Mouse (Mus musculus): ENCODE results near the gene Btnl9. TPM values are rescaled to one million over a fixed set of nuclear protein-coding genes. Genes with fewer than 3 reads are reported as not detected.

Gene Btnl9
- polyA plus RNA-seq, 1 experiment from 2014 or later: 0.39 TPM

DNA sequence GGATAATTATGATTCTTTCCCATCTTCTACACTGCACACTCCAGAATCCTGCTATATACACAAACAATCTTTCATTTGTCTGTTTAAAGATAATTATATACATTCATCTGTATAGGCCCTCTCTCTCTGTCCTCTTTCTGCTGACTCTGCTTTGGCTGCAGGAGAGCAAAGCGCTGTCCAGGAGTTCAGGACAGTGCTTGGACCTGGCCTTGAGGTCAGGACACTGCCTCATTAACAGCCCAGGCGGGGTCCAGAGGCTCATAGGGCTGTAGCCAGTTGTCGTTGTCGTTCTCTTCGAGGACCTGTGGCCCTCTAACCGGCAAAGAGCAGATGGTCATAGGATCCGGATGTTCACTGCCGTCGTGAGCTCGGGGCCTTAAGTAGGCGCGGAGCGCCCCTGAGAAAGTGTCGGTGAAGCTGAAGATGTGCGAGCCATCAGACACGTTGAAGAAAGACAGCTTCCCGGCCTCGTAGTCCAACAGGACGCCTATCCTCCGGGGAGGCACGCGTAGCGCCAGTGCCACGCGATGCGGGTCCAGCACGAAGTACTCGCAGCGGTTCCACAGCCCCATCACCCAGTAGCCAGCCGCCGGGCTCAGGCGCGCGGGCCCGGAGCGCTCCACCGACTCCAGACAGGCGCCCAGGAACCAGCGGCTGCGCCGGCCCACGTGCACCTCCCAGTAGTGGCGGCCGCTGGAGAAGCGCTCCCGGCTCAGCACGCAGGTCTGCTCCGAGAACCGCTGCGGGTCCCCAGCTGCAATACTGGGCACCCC is 17.9 kb downstream of the Btnl9 start:
- Histone ChIP-seq H3K4me3 (ENCODE audit: low read depth, low read length) (peak overlapping the region; percentile 38), H3K9ac (ENCODE audit: low read depth, low read length) (peak overlapping the region; percentile 23; the same call in 1 of the 2 replicates), H3K27ac (ENCODE audit: low read depth, low read length) (no peak overlapping the region), H3K9me3 (replicated peaks; ENCODE audit: control insufficient read depth, low read length) (no peaks in the 10 kb centered on the region), H3K36me3 (ENCODE audit: control insufficient read depth, insufficient read depth, low read length) (no peaks in the 10 kb centered on the region), H3K27me3 (ENCODE audit: control insufficient read depth, insufficient read depth, low read length) (peaks cover 22% of the 10 kb centered on the region), H3K4me2 (peak overlapping the region; percentile 67), H3K4me1 (ENCODE audit: control insufficient read depth, insufficient read depth, low read length) (0 out of 2 replicates have a peak, but pooled peaks cover 6% of the 10 kb centered on the region)
- 6% methylated on average over 49 of the region's 50 CpGs for WGBS (ENCODE audit: insufficient replicate concordance)
- no peak for ATAC-seq (replicated peaks; ENCODE audit: insufficient number of reproducible peaks, low FRiP score, low TSS enrichment)

- Histone ChIP-seq H3K4me3 (ENCODE audit: low read depth, low read length) (no peak overlapping the region), H3K4me1 (ENCODE audit: control insufficient read depth, insufficient read depth, low read length) (no peaks in the 10 kb centered on the region), H3K27me3 (ENCODE audit: control insufficient read depth, insufficient read depth, low read length) (no peaks in the 10 kb centered on the region), H3K36me3 (ENCODE audit: control insufficient read depth, insufficient read depth, low read length) (no peaks in the 10 kb centered on the region), H3K9ac (ENCODE audit: low read depth, low read length) (no peak overlapping the region), H3K9me3 (replicated peaks; ENCODE audit: control insufficient read depth, low read length) (no peaks in the 10 kb centered on the region), H3K4me2 (no peak overlapping the region), H3K27ac (ENCODE audit: low read depth, low read length) (no peak overlapping the region)
- no peak for ATAC-seq (replicated peaks; ENCODE audit: insufficient number of reproducible peaks, low FRiP score, low TSS enrichment)
- WGBS (ENCODE audit: insufficient replicate concordance): 80% methylated on average over 2 of the region's 2 CpGs
These were observed 29.8 kb downstream of the Btnl9 start for GRCm38 (mm10) chr11:49156821-49157814.

- H3K4me2 ChIP-seq: no peak within 1 kb of the TSS
- H3K27me3 ChIP-seq (ENCODE audit: control insufficient read depth, insufficient read depth, low read length): no peaks in the 10 kb centered on the region
- ATAC-seq (replicated peaks; ENCODE audit: insufficient number of reproducible peaks, low FRiP score, low TSS enrichment): no peak
- no peak within 1 kb of the TSS for H3K27ac ChIP-seq (ENCODE audit: low read depth, low read length)
- WGBS (ENCODE audit: insufficient replicate concordance): 63% methylated on average over 1 of the region's 1 CpGs
- H3K4me1 ChIP-seq (ENCODE audit: control insufficient read depth, insufficient read depth, low read length): no peaks in the 10 kb centered on the region
- no peak within 1 kb of the TSS for H3K4me3 ChIP-seq (ENCODE audit: low read depth, low read length)
- no peaks in the 10 kb centered on the region for H3K9me3 ChIP-seq (replicated peaks; ENCODE audit: control insufficient read depth, low read length)
- H3K9ac ChIP-seq (ENCODE audit: low read depth, low read length): no peak within 1 kb of the TSS
- H3K36me3 ChIP-seq (ENCODE audit: control insufficient read depth, insufficient read depth, low read length): no peaks in the 10 kb centered on the region
These were observed 32.9 kb downstream of the Btnl9 start, which contains the start of gene Olfr1394 for GRCm38 (mm10) chr11:49154077-49154476. Gene Olfr1394, plus strand, starts transcription at chr11:49154377.

DNA sequence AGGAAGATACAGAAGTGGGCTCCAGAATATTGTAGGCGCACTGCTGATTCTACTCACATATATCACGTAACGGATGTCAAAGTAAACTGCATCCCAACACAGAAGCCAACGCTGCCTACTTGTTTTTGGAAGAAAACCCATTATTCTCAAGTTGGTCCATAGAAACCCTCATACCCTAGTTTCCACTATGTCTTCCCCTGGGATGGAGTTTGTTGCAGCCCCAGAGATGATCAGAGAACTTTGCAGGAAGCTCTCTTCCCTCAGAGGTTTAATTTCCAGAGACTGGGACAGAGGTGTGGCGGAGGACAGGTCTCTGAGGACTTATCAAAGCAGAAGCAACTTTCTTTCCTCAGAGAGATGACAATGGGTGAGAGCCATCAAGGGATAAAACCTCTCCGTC is 45.0 kb downstream of the Btnl9 start, which contains the start of gene Olfr1395:
Gene Olfr1395, plus strand, starts transcription at position 301 of the 400 bp plus-strand sequence.
- Histone ChIP-seq H3K27me3 (ENCODE audit: control insufficient read depth, insufficient read depth, low read length) (no peaks in the 10 kb centered on the region), H3K4me2 (no peak within 1 kb of the TSS), H3K27ac (ENCODE audit: low read depth, low read length) (no peak within 1 kb of the TSS), H3K36me3 (ENCODE audit: control insufficient read depth, insufficient read depth, low read length) (no peaks in the 10 kb centered on the region), H3K9ac (ENCODE audit: low read depth, low read length) (no peak within 1 kb of the TSS), H3K4me1 (ENCODE audit: control insufficient read depth, insufficient read depth, low read length) (no peaks in the 10 kb centered on the region), H3K4me3 (ENCODE audit: low read depth, low read length) (no peak within 1 kb of the TSS), H3K9me3 (replicated peaks; ENCODE audit: control insufficient read depth, low read length) (no peaks in the 10 kb centered on the region)
- 85% methylated on average over 6 of the region's 6 CpGs for WGBS (ENCODE audit: insufficient replicate concordance)
- no peak for ATAC-seq (replicated peaks; ENCODE audit: insufficient number of reproducible peaks, low FRiP score, low TSS enrichment)

DNA sequence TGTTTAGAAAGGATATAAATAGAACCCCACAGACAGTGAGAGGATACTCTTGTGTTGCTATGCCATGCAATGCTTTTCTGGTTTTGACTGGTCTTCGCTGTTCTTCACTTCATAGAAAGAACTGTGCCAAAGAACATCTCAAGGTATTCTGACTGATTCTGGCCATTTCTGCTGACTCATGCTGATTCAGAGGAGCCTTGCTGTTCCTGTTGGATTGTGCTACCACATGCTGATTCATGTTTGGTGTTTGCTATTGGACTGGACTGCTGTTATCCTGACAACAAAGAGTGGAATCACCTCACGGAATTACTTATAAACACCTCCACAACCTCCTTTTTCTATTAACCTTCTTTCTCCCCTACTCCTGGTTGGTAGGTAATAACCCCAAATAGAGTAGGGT is 62.8 kb downstream of the Btnl9 start:
- 71% methylated on average over 2 of the region's 2 CpGs for whole genome bisulfite sequencing (ENCODE audit: insufficient replicate concordance)
- no peak overlapping the region for H3K9ac ChIP-seq (ENCODE audit: low read depth, low read length)

GRCm38 (mm10) chr11:49119635-49120034 is 67.3 kb downstream of the Btnl9 start:
- H3K27ac ChIP-seq (ENCODE audit: low read depth, low read length): no peak overlapping the region
- no peak overlapping the region for H3K9ac ChIP-seq (ENCODE audit: low read depth, low read length)
- H3K4me2 ChIP-seq: no peak overlapping the region
- H3K27me3 ChIP-seq (ENCODE audit: control insufficient read depth, insufficient read depth, low read length): no peaks in the 10 kb centered on the region
- no peak for ATAC-seq (replicated peaks; ENCODE audit: insufficient number of reproducible peaks, low FRiP score, low TSS enrichment)
- H3K36me3 ChIP-seq (ENCODE audit: control insufficient read depth, insufficient read depth, low read length): no peaks in the 10 kb centered on the region
- no peaks in the 10 kb centered on the region for H3K4me1 ChIP-seq (ENCODE audit: control insufficient read depth, insufficient read depth, low read length)
- 63% methylated on average over 3 of the region's 3 CpGs for whole genome bisulfite sequencing (ENCODE audit: insufficient replicate concordance)
- no peaks in the 10 kb centered on the region for H3K9me3 ChIP-seq (replicated peaks; ENCODE audit: control insufficient read depth, low read length)
- H3K4me3 ChIP-seq (ENCODE audit: low read depth, low read length): no peak overlapping the region

More for the DNA sequence above, 62.8 kb downstream of the Btnl9 start:
- Histone ChIP-seq H3K27me3 (ENCODE audit: control insufficient read depth, insufficient read depth, low read length) (no peaks in the 10 kb centered on the region), H3K4me3 (ENCODE audit: low read depth, low read length) (no peak overlapping the region), H3K36me3 (ENCODE audit: control insufficient read depth, insufficient read depth, low read length) (no peaks in the 10 kb centered on the region), H3K27ac (ENCODE audit: low read depth, low read length) (no peak overlapping the region), H3K4me1 (ENCODE audit: control insufficient read depth, insufficient read depth, low read length) (no peaks in the 10 kb centered on the region), H3K4me2 (no peak overlapping the region), H3K9me3 (replicated peaks; ENCODE audit: control insufficient read depth, low read length) (no peaks in the 10 kb centered on the region)
- no peak for ATAC-seq (replicated peaks; ENCODE audit: insufficient number of reproducible peaks, low FRiP score, low TSS enrichment)

Other genes with a start within 250 kb of the Btnl9 start
- gene Psme2b, start 241.0 kb downstream of the Btnl9 start, polyA plus RNA-seq (2014; fragmentation: Nextera tagmentation; extraction: Ambion mirVana): 1.3 and 1.7 TPM in 2 replicates
- gene Olfr56, start 208.3 kb downstream of the Btnl9 start, polyA plus RNA-seq (2014; fragmentation: Nextera tagmentation; extraction: Ambion mirVana): not detected in 2 replicates
- gene 9930111J21Rik1, start 207.8 kb downstream of the Btnl9 start, polyA plus RNA-seq (2014; fragmentation: Nextera tagmentation; extraction: Ambion mirVana): 0.08 TPM in 1 of 2 replicates, not detected in the other
- not detected in 2 replicates for gene Gm12185, start 194.9 kb downstream of the Btnl9 start, polyA plus RNA-seq (2014; fragmentation: Nextera tagmentation; extraction: Ambion mirVana)
- not detected in 2 replicates for gene Tgtp1, start 193.0 kb downstream of the Btnl9 start, polyA plus RNA-seq (2014; fragmentation: Nextera tagmentation; extraction: Ambion mirVana)
- not detected in 2 replicates for gene 9930111J21Rik2, start 135.9 kb downstream of the Btnl9 start, polyA plus RNA-seq (2014; fragmentation: Nextera tagmentation; extraction: Ambion mirVana)
- not detected in 2 replicates for gene Tgtp2, start 123.0 kb downstream of the Btnl9 start, polyA plus RNA-seq (2014; fragmentation: Nextera tagmentation; extraction: Ambion mirVana)
- 0.58 and 0.96 TPM in 2 replicates for gene Ifi47, start 110.6 kb downstream of the Btnl9 start, polyA plus RNA-seq (2014; fragmentation: Nextera tagmentation; extraction: Ambion mirVana)
- not detected in 2 replicates for gene Olfr1396, start 72.3 kb downstream of the Btnl9 start, polyA plus RNA-seq (2014; fragmentation: Nextera tagmentation; extraction: Ambion mirVana)
- gene Olfr1395, start 44.9 kb downstream of the Btnl9 start, polyA plus RNA-seq (2014; fragmentation: Nextera tagmentation; extraction: Ambion mirVana): not detected in 2 replicates
- not detected in 2 replicates for gene Olfr1394, start 32.8 kb downstream of the Btnl9 start, polyA plus RNA-seq (2014; fragmentation: Nextera tagmentation; extraction: Ambion mirVana)
- 33.9 and 36.8 TPM in 2 replicates for gene Zfp62, start 16.1 kb upstream of the Btnl9 start, polyA plus RNA-seq (2014; fragmentation: Nextera tagmentation; extraction: Ambion mirVana)
- 32.9 and 39.1 TPM in 2 replicates for gene Mgat1, start 57.0 kb upstream of the Btnl9 start, polyA plus RNA-seq (2014; fragmentation: Nextera tagmentation; extraction: Ambion mirVana)
- not detected in 2 replicates for gene Olfr1393, start 91.1 kb upstream of the Btnl9 start, polyA plus RNA-seq (2014; fragmentation: Nextera tagmentation; extraction: Ambion mirVana)
- gene Olfr1392, start 98.1 kb upstream of the Btnl9 start, polyA plus RNA-seq (2014; fragmentation: Nextera tagmentation; extraction: Ambion mirVana): not detected in 2 replicates
- gene Olfr10, start 117.6 kb upstream of the Btnl9 start, polyA plus RNA-seq (2014; fragmentation: Nextera tagmentation; extraction: Ambion mirVana): not detected in 2 replicates
- gene Olfr1391, start 135.6 kb upstream of the Btnl9 start, polyA plus RNA-seq (2014; fragmentation: Nextera tagmentation; extraction: Ambion mirVana): not detected in 2 replicates
- not detected in 2 replicates for gene Olfr1390, start 148.0 kb upstream of the Btnl9 start, polyA plus RNA-seq (2014; fragmentation: Nextera tagmentation; extraction: Ambion mirVana)
- not detected in 2 replicates for gene Olfr1389, start 235.9 kb upstream of the Btnl9 start, polyA plus RNA-seq (2014; fragmentation: Nextera tagmentation; extraction: Ambion mirVana)
- 0.07 TPM in 1 of 2 replicates, not detected in the other for gene Olfr1388, start 249.5 kb upstream of the Btnl9 start, polyA plus RNA-seq (2014; fragmentation: Nextera tagmentation; extraction: Ambion mirVana)